Mouse (Mus musculus): Measurements from ENCODE around the gene Psmd4. TPM values are rescaled to one million over a fixed set of nuclear protein-coding genes. Genes with fewer than 3 reads are reported as not detected.

Gene Psmd4
- polyA plus RNA-seq, 1 experiment from 2014 or later, result 258 TPM

DNA sequence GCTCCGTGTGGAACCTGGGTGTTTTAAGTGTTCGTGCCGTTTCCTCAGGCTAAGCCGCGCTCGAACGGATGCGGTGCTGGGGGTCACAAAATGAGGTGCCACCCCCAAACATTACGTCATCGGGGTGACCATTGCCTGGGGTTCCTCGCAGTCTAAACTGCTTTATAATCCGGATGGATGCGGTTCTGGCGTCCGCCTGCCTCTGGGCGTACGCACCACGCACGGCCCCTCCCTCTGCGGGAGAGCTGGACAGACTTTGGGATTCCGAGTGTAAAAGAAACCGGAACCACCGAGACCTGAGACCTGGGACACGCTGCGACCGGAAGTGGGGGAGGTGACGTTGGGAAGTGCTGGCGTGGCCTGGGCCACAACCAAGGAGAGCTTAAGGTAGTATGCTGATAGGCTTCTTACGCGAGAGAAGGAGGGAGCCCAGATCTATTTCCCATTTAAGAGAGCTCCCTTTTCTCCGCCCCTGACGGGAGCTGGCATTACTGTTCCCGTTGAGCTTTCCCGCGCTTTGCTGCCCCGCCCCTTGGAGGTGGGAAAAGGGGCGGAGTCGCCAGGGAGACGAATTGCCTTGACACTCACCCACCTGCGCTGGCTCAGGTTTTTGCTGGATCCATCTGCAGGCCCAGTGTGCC lies 26.4 kb downstream of the Psmd4 start:
- peaks cover 14% of the 10 kb centered on the region for H3K4me1 ChIP-seq (ENCODE audit: control insufficient read depth, insufficient read depth, low read length)
- under 1% methylated on average over 40 of the region's 40 CpGs for WGBS
- no peaks in the 10 kb centered on the region for H3K27me3 ChIP-seq (ENCODE audit: control insufficient read depth, insufficient read depth, low read length)
- peak overlapping the region; percentile 62 for H3K9ac ChIP-seq (replicated peaks; ENCODE audit: low read length)
- ATAC-seq (ENCODE audit: low FRiP score, low TSS enrichment) (peak; percentile 75), DNase-seq (peak; percentile 93)
- H3K27ac ChIP-seq (replicated peaks; ENCODE audit: low read depth, low read length), result peak overlapping the region; percentile 94
- H3K36me3 ChIP-seq (ENCODE audit: control insufficient read depth, insufficient read depth, low read length), result peaks cover 16% of the 10 kb centered on the region
- no peaks in the 10 kb centered on the region for H3K9me3 ChIP-seq (ENCODE audit: control insufficient read depth, low read length)
- peak overlapping the region; percentile 74 for H3K4me3 ChIP-seq (replicated peaks; ENCODE audit: low read depth, low read length)
- peak overlapping the region; percentile 77 for H3K4me2 ChIP-seq (ENCODE audit: low read length)

GRCm38 (mm10) chr3:95015337-95015872 lies 27.0 kb downstream of the Psmd4 start, which contains the start of gene Zfp687:
Gene Zfp687 (minus strand): TSS chr3:95015448.
- Histone ChIP-seq H3K4me1 (ENCODE audit: control insufficient read depth, insufficient read depth, low read length) (peaks cover 14% of the 10 kb centered on the region), H3K9me3 (ENCODE audit: control insufficient read depth, low read length) (no peaks in the 10 kb centered on the region), H3K4me3 (replicated peaks; ENCODE audit: low read depth, low read length) (peak within 1 kb of the TSS; percentile 74), H3K4me2 (ENCODE audit: low read length) (peak within 1 kb of the TSS; percentile 97), H3K27ac (replicated peaks; ENCODE audit: low read depth, low read length) (peak within 1 kb of the TSS; percentile 94), H3K9ac (replicated peaks; ENCODE audit: low read length) (peak within 1 kb of the TSS; percentile 70), H3K27me3 (ENCODE audit: control insufficient read depth, insufficient read depth, low read length) (no peaks in the 10 kb centered on the region), H3K36me3 (ENCODE audit: control insufficient read depth, insufficient read depth, low read length) (peaks cover 22% of the 10 kb centered on the region)
- WGBS, result under 1% methylated on average over 37 of the region's 37 CpGs
- DNase-seq (peak; percentile 98), ATAC-seq (ENCODE audit: low FRiP score, low TSS enrichment) (peak; percentile 99)

GRCm38 (mm10) chr3:95014428-95015151 lies 27.8 kb downstream of the Psmd4 start:
- under 1% methylated on average over 44 of the region's 44 CpGs for WGBS
- Histone ChIP-seq H3K4me2 (ENCODE audit: low read length) (peak overlapping the region; percentile 97), H3K4me3 (replicated peaks; ENCODE audit: low read depth, low read length) (peak overlapping the region; percentile 74), H3K9me3 (ENCODE audit: control insufficient read depth, low read length) (no peaks in the 10 kb centered on the region), H3K9ac (replicated peaks; ENCODE audit: low read length) (peak overlapping the region; percentile 70), H3K27me3 (ENCODE audit: control insufficient read depth, insufficient read depth, low read length) (no peaks in the 10 kb centered on the region), H3K4me1 (ENCODE audit: control insufficient read depth, insufficient read depth, low read length) (peaks cover 14% of the 10 kb centered on the region), H3K36me3 (ENCODE audit: control insufficient read depth, insufficient read depth, low read length) (peaks cover 30% of the 10 kb centered on the region), H3K27ac (replicated peaks; ENCODE audit: low read depth, low read length) (peak overlapping the region; percentile 80)
- DNase-seq (peak; percentile 32), ATAC-seq (ENCODE audit: low FRiP score, low TSS enrichment) (peak; percentile 24)

- peak overlapping the region; percentile 74 for H3K4me3 ChIP-seq (replicated peaks; ENCODE audit: low read depth, low read length)
- H3K27me3 ChIP-seq (ENCODE audit: control insufficient read depth, insufficient read depth, low read length), result no peaks in the 10 kb centered on the region
- no peak for ATAC-seq (ENCODE audit: low FRiP score, low TSS enrichment)
- H3K27ac ChIP-seq (replicated peaks; ENCODE audit: low read depth, low read length), result no peak overlapping the region
- no peak for DNase-seq
- H3K9me3 ChIP-seq (ENCODE audit: control insufficient read depth, low read length), result no peaks in the 10 kb centered on the region
- peaks cover 14% of the 10 kb centered on the region for H3K4me1 ChIP-seq (ENCODE audit: control insufficient read depth, insufficient read depth, low read length)
- WGBS, result 10% methylated on average over 13 of the region's 13 CpGs
- peak overlapping the region; percentile 97 for H3K4me2 ChIP-seq (ENCODE audit: low read length)
- H3K36me3 ChIP-seq (ENCODE audit: control insufficient read depth, insufficient read depth, low read length), result peaks cover 37% of the 10 kb centered on the region
- peak overlapping the region; percentile 70 for H3K9ac ChIP-seq (replicated peaks; ENCODE audit: low read length)
Measured at GRCm38 (mm10) chr3:95013699-95014427, 28.6 kb downstream of the Psmd4 start.

- no peak for ATAC-seq (ENCODE audit: low FRiP score, low TSS enrichment)
- 93% methylated on average over 3 of the region's 3 CpGs for WGBS
- H3K4me3 ChIP-seq (replicated peaks; ENCODE audit: low read depth, low read length), result no peak overlapping the region
Measured at GRCm38 (mm10) chr3:95012982-95013381, 29.4 kb downstream of the Psmd4 start.

GRCm38 (mm10) chr3:95010396-95010795 lies 32.0 kb downstream of the Psmd4 start:
- DNase-seq, result no peak
- Histone ChIP-seq H3K4me1 (ENCODE audit: control insufficient read depth, insufficient read depth, low read length) (peaks cover 14% of the 10 kb centered on the region), H3K27ac (replicated peaks; ENCODE audit: low read depth, low read length) (no peak overlapping the region), H3K27me3 (ENCODE audit: control insufficient read depth, insufficient read depth, low read length) (no peaks in the 10 kb centered on the region), H3K9me3 (ENCODE audit: control insufficient read depth, low read length) (no peaks in the 10 kb centered on the region), H3K36me3 (ENCODE audit: control insufficient read depth, insufficient read depth, low read length) (peaks cover 70% of the 10 kb centered on the region), H3K9ac (replicated peaks; ENCODE audit: low read length) (no peak overlapping the region), H3K4me3 (replicated peaks; ENCODE audit: low read depth, low read length) (no peak overlapping the region), H3K4me2 (ENCODE audit: low read length) (no peak overlapping the region)
- WGBS, result 92% methylated on average over 7 of the region's 7 CpGs
- no peak for ATAC-seq (ENCODE audit: low FRiP score, low TSS enrichment)

More at GRCm38 (mm10) chr3:95012982-95013381, 29.4 kb downstream of the Psmd4 start:
- Histone ChIP-seq H3K4me1 (ENCODE audit: control insufficient read depth, insufficient read depth, low read length) (peaks cover 14% of the 10 kb centered on the region), H3K27me3 (ENCODE audit: control insufficient read depth, insufficient read depth, low read length) (no peaks in the 10 kb centered on the region), H3K36me3 (ENCODE audit: control insufficient read depth, insufficient read depth, low read length) (peaks cover 46% of the 10 kb centered on the region), H3K27ac (replicated peaks; ENCODE audit: low read depth, low read length) (no peak overlapping the region), H3K4me2 (ENCODE audit: low read length) (peak overlapping the region; percentile 97; the same call in 1 of the 2 replicates), H3K9ac (replicated peaks; ENCODE audit: low read length) (no peak overlapping the region), H3K9me3 (ENCODE audit: control insufficient read depth, low read length) (no peaks in the 10 kb centered on the region)
- DNase-seq, result no peak

- no peak overlapping the region for H3K27ac ChIP-seq (replicated peaks; ENCODE audit: low read depth, low read length)
- H3K9ac ChIP-seq (replicated peaks; ENCODE audit: low read length), result no peak overlapping the region
- no peaks in the 10 kb centered on the region for H3K4me1 ChIP-seq (ENCODE audit: control insufficient read depth, insufficient read depth, low read length)
- no peak for ATAC-seq (ENCODE audit: low FRiP score, low TSS enrichment)
- H3K4me2 ChIP-seq (ENCODE audit: low read length), result no peak overlapping the region
- peaks cover 95% of the 10 kb centered on the region for H3K36me3 ChIP-seq (ENCODE audit: control insufficient read depth, insufficient read depth, low read length)
- no peaks in the 10 kb centered on the region for H3K9me3 ChIP-seq (ENCODE audit: control insufficient read depth, low read length)
- 89% methylated on average over 9 of the region's 9 CpGs for WGBS
- DNase-seq, result no peak
- no peak overlapping the region for H3K4me3 ChIP-seq (replicated peaks; ENCODE audit: low read depth, low read length)
- no peaks in the 10 kb centered on the region for H3K27me3 ChIP-seq (ENCODE audit: control insufficient read depth, insufficient read depth, low read length)
Measured at GRCm38 (mm10) chr3:95007706-95008105, 34.7 kb downstream of the Psmd4 start.

DNA sequence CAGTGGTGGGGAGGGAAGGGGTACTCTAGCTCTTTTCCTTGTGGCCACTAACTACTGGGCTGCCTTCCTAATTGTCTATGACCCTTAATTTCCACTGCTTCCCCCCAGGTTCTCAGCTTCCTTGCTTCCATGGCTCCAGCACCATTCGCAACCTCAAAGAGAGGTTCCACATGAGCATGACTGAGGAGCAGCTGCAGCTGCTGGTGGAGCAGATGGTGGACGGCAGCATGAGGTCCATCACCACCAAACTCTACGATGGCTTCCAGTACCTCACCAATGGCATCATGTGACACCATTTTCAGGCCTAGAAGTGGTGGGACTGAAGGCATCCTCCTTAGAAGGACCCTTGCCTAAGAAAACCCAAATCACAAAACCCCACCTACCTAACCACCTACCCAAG lies 36.8 kb downstream of the Psmd4 start:
- H3K4me3 ChIP-seq (replicated peaks; ENCODE audit: low read depth, low read length), result no peak overlapping the region
- WGBS, result 93% methylated on average over 3 of the region's 3 CpGs
- H3K4me1 ChIP-seq (ENCODE audit: control insufficient read depth, insufficient read depth, low read length), result no peaks in the 10 kb centered on the region
- H3K36me3 ChIP-seq (ENCODE audit: control insufficient read depth, insufficient read depth, low read length), result peaks cover 96% of the 10 kb centered on the region
- ATAC-seq (ENCODE audit: low FRiP score, low TSS enrichment) (no peak), DNase-seq (no peak)
- no peak overlapping the region for H3K4me2 ChIP-seq (ENCODE audit: low read length)
- H3K27ac ChIP-seq (replicated peaks; ENCODE audit: low read depth, low read length), result no peak overlapping the region
- no peaks in the 10 kb centered on the region for H3K9me3 ChIP-seq (ENCODE audit: control insufficient read depth, low read length)
- no peaks in the 10 kb centered on the region for H3K27me3 ChIP-seq (ENCODE audit: control insufficient read depth, insufficient read depth, low read length)
- no peak overlapping the region for H3K9ac ChIP-seq (replicated peaks; ENCODE audit: low read length)
